Mouse (Mus musculus) ES-E14 (cell line): Measurements from ENCODE around the gene Supt5. TPM values are rescaled to one million over a fixed set of nuclear protein-coding genes. Genes with fewer than 3 reads are reported as not detected.

Experiments used
- DNase-seq: peaks from one replicate; pipeline ENCODE4 v3.0.0-alpha.2; 2013; ENCODE audit warnings: low read depth, low spot score
- H3K27ac ChIP-seq: 2 replicates; pipeline ENCODE4 v1.5.1; 2012; ENCODE audit warnings: low read depth, mild to moderate bottlenecking, low read length, moderate library complexity, mixed read lengths; ENCODE audit not compliant: poor library complexity, insufficient read depth, severe bottlenecking
- H3K36me3 ChIP-seq: 2 replicates; pipeline ENCODE4 v1.6.1; 2012; ENCODE audit warnings: mild to moderate bottlenecking, low read length, moderate library complexity, mixed read lengths; ENCODE audit not compliant: control insufficient read depth, poor library complexity, insufficient read depth, severe bottlenecking
- H3K4me1 ChIP-seq, 2 experiments: fragments of 150-350 bp in 1 of 2; sonication (generic) in 1 of 2; 2 replicates each; pipeline ENCODE4 v1.6.1; 2012; ENCODE audit warnings: low read length in 2 of 2, mild to moderate bottlenecking in 1 of 2, mixed read lengths in 1 of 2; ENCODE audit not compliant: control insufficient read depth in 2 of 2, insufficient read depth in 2 of 2, poor library complexity in 1 of 2
- H3K4me3 ChIP-seq, 2 experiments: fragments of 150-350 bp in 1 of 2; sonication (generic) in 1 of 2; 2 replicates each; pipeline ENCODE4 v1.5.1; 2012; ENCODE audit warnings: low read length in 2 of 2, low read depth in 1 of 2, mild to moderate bottlenecking in 1 of 2, mixed read lengths in 1 of 2; ENCODE audit not compliant: insufficient read depth in 1 of 2, poor library complexity in 1 of 2, severe bottlenecking in 1 of 2
- H3K9ac ChIP-seq: 2 replicates; pipeline ENCODE4 v1.6.1; 2012; ENCODE audit warnings: low read depth, mild to moderate bottlenecking, low read length, mixed read lengths; ENCODE audit not compliant: poor library complexity, insufficient read depth, severe bottlenecking
- H3K9me3 ChIP-seq: fragments of 150-350 bp; sonication (generic); 2 replicates; pipeline ENCODE4 v1.6.1; 2012; ENCODE audit warnings: low read depth, mild to moderate bottlenecking, low read length; ENCODE audit not compliant: control insufficient read depth, insufficient read depth
- CHD2 ChIP-seq: IDR thresholded peaks from 2 replicates; pipeline ENCODE4 v1.6.1; 2014; ENCODE audit warnings: mild to moderate bottlenecking, low read depth, low read length, inconsistent platforms
- HCFC1 ChIP-seq: IDR thresholded peaks from 2 replicates; pipeline ENCODE4 v1.6.1; 2012; ENCODE audit warnings: low read length, inconsistent platforms, borderline replicate concordance; ENCODE audit not compliant: insufficient read depth
- MAFK ChIP-seq: IDR thresholded peaks from 2 replicates; pipeline ENCODE4 v1.6.1; 2014; ENCODE audit warnings: mild to moderate bottlenecking, low read depth, low read length, inconsistent platforms; ENCODE audit not compliant: insufficient read depth
- ZC3H11A ChIP-seq: IDR thresholded peaks from 2 replicates; pipeline ENCODE4 v1.6.1; 2012; ENCODE audit warnings: low read depth, mild to moderate bottlenecking, inconsistent platforms, low read length, borderline replicate concordance
- ZNF384 ChIP-seq: IDR thresholded peaks from 2 replicates; pipeline ENCODE4 v1.6.1; 2012; ENCODE audit warnings: low read depth, low read length, inconsistent platforms
- in situ Hi-C, 2 experiments: fragments of 600-800 bp; cut with MboI; formaldehyde crosslinking; loops; one replicate each; pipeline ENCODE4 v1.15.1; 2025; ENCODE audit warnings: low sequenced_read_pairs in 2 of 2, inconsistent platforms in 1 of 2; ENCODE audit not compliant: unreplicated experiment in 2 of 2
- total RNA-seq: library from RNA; depleted of rRNA; stranded (reverse); fragments of 300-350 nt; gene quantifications from 2 replicates; pipeline ENCODE4 v1.2.3, GENCODE M21; 2012

The Supt5 gene
- total RNA-seq, 1 experiment = 83.7 TPM

GRCm38 (mm10) chr7:28305641-28306040 lies 32.9 kb downstream of the Supt5 start:
- H3K27ac ChIP-seq = no peak overlapping the region
- no peak overlapping the region for H3K4me3 ChIP-seq
- TF ChIP-seq CHD2 = no peak
- TF ChIP-seq HCFC1 = no peak
- no peak for TF ChIP-seq ZC3H11A
- TF ChIP-seq ZNF384 = no peak
- TF ChIP-seq MAFK = no peak
- no peaks in the 10 kb centered on the region for H3K9me3 ChIP-seq
- in situ Hi-C loops = no loop called here
- H3K36me3 ChIP-seq = peaks cover 45% of the 10 kb centered on the region
- peaks cover 2% of the 10 kb centered on the region in 2 experiments for H3K4me1 ChIP-seq
- no peak overlapping the region for H3K9ac ChIP-seq
- no peak for DNase-seq

GRCm38 (mm10) chr7:28301616-28302433 lies 36.7 kb downstream of the Supt5 start, which contains the start of gene Dll3:
TSS of gene Dll3 (minus strand) at chr7:28302238.
- Histone ChIP-seq H3K9ac (peak within 1 kb of the TSS; percentile 65), H3K4me1 (peaks cover 0 to 7% of the 10 kb centered on the region in 2 experiments; a peak in 2 of 4 replicates), H3K36me3 (peaks cover 16% of the 10 kb centered on the region), H3K27ac (0 out of 2 replicates have a peak within 1 kb of the TSS, but pooled peaks have one; percentile 9), H3K4me3 (peak within 1 kb of the TSS; percentile 55), H3K9me3 (no peaks in the 10 kb centered on the region)
- DNase-seq = no peak
- TF ChIP-seq CHD2 (no peak), MAFK (no peak), HCFC1 (no peak), ZNF384 (no peak), ZC3H11A (no peak)
- in situ Hi-C loops = no loop called here

- Histone ChIP-seq H3K9ac (peak overlapping the region; percentile 69), H3K4me3 (peak overlapping the region; percentile 15 to 65; a peak in 3 of 4 replicates), H3K36me3 (no peaks in the 10 kb centered on the region), H3K27ac (no peak overlapping the region), H3K4me1 (peaks cover 0 to 9% of the 10 kb centered on the region in 2 experiments; a peak in 2 of 4 replicates), H3K9me3 (no peaks in the 10 kb centered on the region)
- in situ Hi-C loops = no loop called here
- peak; percentile 88 for DNase-seq
- no peak for TF ChIP-seq ZC3H11A
- TF ChIP-seq HCFC1 = 0 out of 2 replicates have a peak, but pooled peaks have one; percentile 8
Observed at GRCm38 (mm10) chr7:28298837-28299625, 39.5 kb downstream of the Supt5 start.

DNA sequence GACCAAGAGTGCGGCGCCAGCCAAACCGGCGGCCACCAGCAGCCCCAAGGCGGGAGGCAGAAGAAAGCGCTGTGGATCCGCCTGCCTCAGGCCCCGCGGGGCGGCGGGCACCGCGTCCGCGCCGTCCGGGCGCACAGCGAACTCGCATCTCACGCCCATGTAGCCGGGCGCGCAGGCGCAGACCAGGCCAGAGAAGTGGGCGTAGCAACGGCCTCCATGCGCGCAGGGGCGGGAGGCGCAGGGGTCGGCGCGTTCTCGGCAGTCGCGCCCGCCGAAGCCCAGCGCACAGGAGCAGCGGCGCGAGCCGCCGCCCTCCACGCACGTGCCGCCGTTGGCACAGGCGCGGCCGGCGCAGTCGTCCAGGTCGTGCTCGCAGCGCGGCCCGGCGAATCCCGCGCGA lies 44.1 kb downstream of the Supt5 start:
- Histone ChIP-seq H3K4me1 (peaks cover 0 to 12% of the 10 kb centered on the region in 2 experiments; a peak in 1 of 4 replicates), H3K27ac (no peak overlapping the region)
- in situ Hi-C loops = no loop called here

More for the DNA sequence above, 44.1 kb downstream of the Supt5 start:
- peak overlapping the region; percentile 74 for H3K9ac ChIP-seq
- no peak for DNase-seq
- no peaks in the 10 kb centered on the region for H3K9me3 ChIP-seq
- TF ChIP-seq ZC3H11A = no peak
- TF ChIP-seq MAFK = no peak
- no peak for TF ChIP-seq CHD2
- TF ChIP-seq HCFC1 = no peak
- no peak for TF ChIP-seq ZNF384
- H3K36me3 ChIP-seq = no peaks in the 10 kb centered on the region
- peak overlapping the region; percentile 65 to 66 for H3K4me3 ChIP-seq
